Mouse (Mus musculus): Measurements from ENCODE around the gene Clpp. TPM values are rescaled to one million over a fixed set of nuclear protein-coding genes. Genes with fewer than 3 reads are reported as not detected.

The Clpp gene
- polyA plus RNA-seq, 1 experiment, result 151 TPM

- no peak for DNase-seq (ENCODE audit: low read depth)
- TF ChIP-seq POLR2A (IDR thresholded peaks at IDR 0.05; ENCODE audit: borderline replicate concordance, extremely low read depth, insufficient read depth, insufficient read length, poor library complexity, severe bottlenecking) (no peak), CTCF (IDR thresholded peaks at IDR 0.05; ENCODE audit: borderline replicate concordance, extremely low read depth, insufficient read depth, insufficient read length) (no peak)
Measured at GRCm38 (mm10) chr17:56973956-56974707, 16.0 kb upstream of the Clpp start.

- no peak for TF ChIP-seq POLR2A (IDR thresholded peaks at IDR 0.05; ENCODE audit: borderline replicate concordance, extremely low read depth, insufficient read depth, insufficient read length, poor library complexity, severe bottlenecking)
- TF ChIP-seq CTCF (IDR thresholded peaks at IDR 0.05; ENCODE audit: borderline replicate concordance, extremely low read depth, insufficient read depth, insufficient read length), result no peak
Measured at GRCm38 (mm10) chr17:56974708-56975240, 15.3 kb upstream of the Clpp start.

GRCm38 (mm10) chr17:56975391-56975790, 14.7 kb upstream of the Clpp start:
- DNase-seq (ENCODE audit: low read depth), result no peak
- TF ChIP-seq CTCF (IDR thresholded peaks at IDR 0.05; ENCODE audit: borderline replicate concordance, extremely low read depth, insufficient read depth, insufficient read length), result no peak

More at GRCm38 (mm10) chr17:56974708-56975240, 15.3 kb upstream of the Clpp start:
- DNase-seq (ENCODE audit: low read depth), result no peak

GRCm38 (mm10) chr17:56976531-56977390, 13.3 kb upstream of the Clpp start:
- DNase-seq (ENCODE audit: low read depth), result no peak
- TF ChIP-seq CTCF (IDR thresholded peaks at IDR 0.05; ENCODE audit: borderline replicate concordance, extremely low read depth, insufficient read depth, insufficient read length) (no peak), POLR2A (IDR thresholded peaks at IDR 0.05; ENCODE audit: borderline replicate concordance, extremely low read depth, insufficient read depth, insufficient read length, poor library complexity, severe bottlenecking) (no peak)

- DNase-seq (ENCODE audit: low read depth), result no peak
- TF ChIP-seq CTCF (IDR thresholded peaks at IDR 0.05; ENCODE audit: borderline replicate concordance, extremely low read depth, insufficient read depth, insufficient read length) (no peak), POLR2A (IDR thresholded peaks at IDR 0.05; ENCODE audit: borderline replicate concordance, extremely low read depth, insufficient read depth, insufficient read length, poor library complexity, severe bottlenecking) (no peak)
Measured at GRCm38 (mm10) chr17:56979524-56979923, 10.6 kb upstream of the Clpp start.

GRCm38 (mm10) chr17:56981049-56981448, 9.1 kb upstream of the Clpp start:
- TF ChIP-seq POLR2A (IDR thresholded peaks at IDR 0.05; ENCODE audit: borderline replicate concordance, extremely low read depth, insufficient read depth, insufficient read length, poor library complexity, severe bottlenecking), result no peak
- TF ChIP-seq CTCF (IDR thresholded peaks at IDR 0.05; ENCODE audit: borderline replicate concordance, extremely low read depth, insufficient read depth, insufficient read length), result no peak
- no peak for DNase-seq (ENCODE audit: low read depth)

- no peak for DNase-seq (ENCODE audit: low read depth)
- TF ChIP-seq POLR2A (IDR thresholded peaks at IDR 0.05; ENCODE audit: borderline replicate concordance, extremely low read depth, insufficient read depth, insufficient read length, poor library complexity, severe bottlenecking) (no peak), CTCF (IDR thresholded peaks at IDR 0.05; ENCODE audit: borderline replicate concordance, extremely low read depth, insufficient read depth, insufficient read length) (no peak)
Measured at GRCm38 (mm10) chr17:56982013-56982412, 8.1 kb upstream of the Clpp start, which contains the start of gene Acer1. TSS of gene Acer1 (minus strand) at chr17:56982126.

GRCm38 (mm10) chr17:56984886-56985285, 5.2 kb upstream of the Clpp start:
- DNase-seq (ENCODE audit: low read depth), result no peak
- TF ChIP-seq POLR2A (IDR thresholded peaks at IDR 0.05; ENCODE audit: borderline replicate concordance, extremely low read depth, insufficient read depth, insufficient read length, poor library complexity, severe bottlenecking), result no peak
- TF ChIP-seq CTCF (IDR thresholded peaks at IDR 0.05; ENCODE audit: borderline replicate concordance, extremely low read depth, insufficient read depth, insufficient read length), result no peak

GRCm38 (mm10) chr17:56985656-56986055, 4.4 kb upstream of the Clpp start:
- TF ChIP-seq POLR2A (IDR thresholded peaks at IDR 0.05; ENCODE audit: borderline replicate concordance, extremely low read depth, insufficient read depth, insufficient read length, poor library complexity, severe bottlenecking), result no peak
- no peak for TF ChIP-seq CTCF (IDR thresholded peaks at IDR 0.05; ENCODE audit: borderline replicate concordance, extremely low read depth, insufficient read depth, insufficient read length)
- DNase-seq (ENCODE audit: low read depth), result no peak

- TF ChIP-seq POLR2A (IDR thresholded peaks at IDR 0.05; ENCODE audit: borderline replicate concordance, extremely low read depth, insufficient read depth, insufficient read length, poor library complexity, severe bottlenecking), result no peak
- TF ChIP-seq CTCF (IDR thresholded peaks at IDR 0.05; ENCODE audit: borderline replicate concordance, extremely low read depth, insufficient read depth, insufficient read length), result no peak
- no peak for DNase-seq (ENCODE audit: low read depth)
Measured at GRCm38 (mm10) chr17:56986105-56986805, 3.9 kb upstream of the Clpp start.

GRCm38 (mm10) chr17:56988441-56988840, 1.7 kb upstream of the Clpp start:
- DNase-seq (ENCODE audit: low read depth), result no peak

More at GRCm38 (mm10) chr17:56988441-56988840, 1.7 kb upstream of the Clpp start:
- TF ChIP-seq CTCF (IDR thresholded peaks at IDR 0.05; ENCODE audit: borderline replicate concordance, extremely low read depth, insufficient read depth, insufficient read length) (no peak), POLR2A (IDR thresholded peaks at IDR 0.05; ENCODE audit: borderline replicate concordance, extremely low read depth, insufficient read depth, insufficient read length, poor library complexity, severe bottlenecking) (no peak)

All from brain, embryonic 14.5 days (tissue).